Mouse (Mus musculus) hindbrain, embryonic 11.5 days (tissue): Measurements from ENCODE around the gene Rnf187. TPM values are rescaled to one million over a fixed set of nuclear protein-coding genes. Genes with fewer than 3 reads are reported as not detected.

Experiments
- ATAC-seq: fragments of 200-750 bp; cut with Nextera tagmentation; 2 replicates; pipeline ENCODE4 v1.8.0; 2017; ENCODE audit warnings: mild to moderate bottlenecking, moderate TSS enrichment, moderate library complexity; ENCODE audit not compliant: low FRiP score
- DNase-seq: peaks from one replicate; pipeline ENCODE4 v3.0.0-alpha.2; 2015; ENCODE audit warnings: low spot score
- H3K27ac ChIP-seq: fragments of 300-500 bp; sonication (generic); 2 replicates; pipeline ENCODE4 v1.5.1; 2014; ENCODE audit warnings: mild to moderate bottlenecking, low read depth, low read length
- H3K27me3 ChIP-seq: fragments of 300-500 bp; sonication (generic); 2 replicates; pipeline ENCODE4 v1.6.1; 2014; ENCODE audit warnings: mild to moderate bottlenecking, low read length, moderate library complexity, mixed read lengths; ENCODE audit not compliant: control insufficient read depth, insufficient read depth
- H3K36me3 ChIP-seq: fragments of 300-500 bp; sonication (generic); 2 replicates; pipeline ENCODE4 v1.6.1; 2014; ENCODE audit warnings: mild to moderate bottlenecking, low read length, moderate library complexity, mixed read lengths; ENCODE audit not compliant: control insufficient read depth, insufficient read depth
- H3K4me1 ChIP-seq: fragments of 300-500 bp; sonication (generic); replicated peaks from 2 replicates; pipeline ENCODE4 v1.6.1; 2014; ENCODE audit warnings: low read length, mixed read lengths; ENCODE audit not compliant: control insufficient read depth, insufficient read depth
- H3K4me2 ChIP-seq: fragments of 300-500 bp; sonication (generic); replicated peaks from 2 replicates; pipeline ENCODE4 v1.6.1; 2014; ENCODE audit warnings: mild to moderate bottlenecking, low read depth, low read length
- H3K4me3 ChIP-seq: fragments of 300-500 bp; sonication (generic); 2 replicates; pipeline ENCODE4 v1.5.1; 2014; ENCODE audit warnings: low read depth, low read length
- H3K9ac ChIP-seq: fragments of 300-500 bp; sonication (generic); 2 replicates; pipeline ENCODE4 v1.6.1; 2014; ENCODE audit warnings: low read depth, low read length
- H3K9me3 ChIP-seq: fragments of 300-500 bp; sonication (generic); 2 replicates; pipeline ENCODE4 v1.6.1; 2016; ENCODE audit warnings: low read length; ENCODE audit not compliant: control insufficient read depth
- WGBS: fragments of 180-500 bp; shearing (Covaris S2); extraction: QIAGEN DNeasy Blood & Tissue Kit; methylation state at CpG from one replicate; pipeline ENCODE4 v1.1.7; 2014; 5-methylcytosine and 5-hydroxymethylcytosine counted together
- polyA plus RNA-seq: library from polyadenylated mRNA; unstranded; fragments of >200 nt; fragmentation: Nextera tagmentation; extraction: Ambion mirVana; gene quantifications from 2 replicates; pipeline ENCODE4 v1.2.1, GENCODE M21; 2014

The Rnf187 gene
- polyA plus RNA-seq, 1 experiment from 2014 or later, result 395 TPM

GRCm38 (mm10) chr11:58927790-58928651, 10.7 kb downstream of the Rnf187 start:
- Histone ChIP-seq H3K4me3 (0 out of 2 replicates have a peak overlapping the region, but pooled peaks have one; percentile 6), H3K4me2 (no peak overlapping the region)

DNA sequence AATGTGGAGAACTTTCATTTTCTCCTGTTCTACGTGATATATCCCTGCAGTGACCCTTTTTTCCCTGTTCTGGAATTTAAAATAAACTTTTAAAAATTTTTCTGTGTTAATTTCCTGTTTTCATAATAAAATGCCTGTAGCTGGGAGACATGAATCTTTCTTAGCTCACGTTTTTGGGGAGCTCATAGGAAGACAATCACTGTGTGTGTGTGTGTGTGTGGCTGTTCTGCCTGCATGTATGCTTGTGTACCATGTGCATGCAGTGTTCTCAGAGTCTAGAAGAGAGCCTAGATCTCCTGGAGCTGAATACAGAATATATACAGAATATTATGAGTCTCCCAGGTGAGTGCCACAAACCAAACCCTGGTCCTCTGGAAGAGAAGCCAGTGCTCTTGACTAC, 11.7 kb downstream of the Rnf187 start:
- Histone ChIP-seq H3K27ac (no peak overlapping the region), H3K9me3 (no peaks in the 10 kb centered on the region), H3K36me3 (peaks cover 4% of the 10 kb centered on the region; the same call in 1 of the 2 replicates), H3K4me1 (no peaks in the 10 kb centered on the region), H3K9ac (no peak overlapping the region), H3K4me2 (no peak overlapping the region), H3K4me3 (no peak overlapping the region), H3K27me3 (no peaks in the 10 kb centered on the region)
- ATAC-seq (no peak), DNase-seq (no peak)
- WGBS, result 84% methylated on average over 2 of the region's 2 CpGs

More at GRCm38 (mm10) chr11:58927790-58928651, 10.7 kb downstream of the Rnf187 start:
- ATAC-seq (peak; percentile 56), DNase-seq (peak; percentile 84)
- WGBS, result 36% methylated on average over 20 of the region's 20 CpGs
- Histone ChIP-seq H3K9ac (0 out of 2 replicates have a peak overlapping the region, but pooled peaks have one; percentile 19), H3K4me1 (no peaks in the 10 kb centered on the region), H3K36me3 (peaks cover 4% of the 10 kb centered on the region), H3K27me3 (no peaks in the 10 kb centered on the region), H3K27ac (peak overlapping the region; percentile 30; the same call in 1 of the 2 replicates), H3K9me3 (no peaks in the 10 kb centered on the region)

- Histone ChIP-seq H3K4me2 (no peak overlapping the region), H3K4me3 (no peak overlapping the region), H3K9me3 (no peaks in the 10 kb centered on the region), H3K36me3 (peaks cover 2% of the 10 kb centered on the region; the same call in 1 of the 2 replicates), H3K9ac (no peak overlapping the region), H3K4me1 (no peaks in the 10 kb centered on the region), H3K27ac (no peak overlapping the region), H3K27me3 (no peaks in the 10 kb centered on the region)
- 92% methylated on average over 2 of the region's 3 CpGs for WGBS
- ATAC-seq, result no peak
- no peak for DNase-seq
Measured at GRCm38 (mm10) chr11:58926651-58927050, 12.1 kb downstream of the Rnf187 start.

DNA sequence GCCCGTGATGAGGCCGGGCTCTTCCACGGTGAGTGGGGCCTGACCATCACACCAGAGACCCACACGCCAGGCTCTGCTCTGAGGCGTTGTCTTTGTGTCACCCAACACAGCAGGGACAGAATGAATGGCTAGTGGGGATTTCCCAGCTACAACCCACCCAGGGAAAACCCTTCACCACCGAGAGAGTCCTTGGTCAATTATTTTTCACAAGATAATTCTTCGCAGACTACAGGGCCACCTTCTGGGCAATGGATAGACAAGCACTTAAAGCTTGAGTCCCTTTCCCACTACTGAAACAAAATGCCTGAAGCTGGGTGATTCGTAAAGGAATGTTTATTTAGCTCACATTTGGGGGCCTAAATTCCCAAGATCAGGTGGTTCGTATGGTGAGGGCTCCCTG, 16.3 kb downstream of the Rnf187 start:
- Histone ChIP-seq H3K9ac (no peak overlapping the region), H3K27me3 (no peaks in the 10 kb centered on the region)

DNA sequence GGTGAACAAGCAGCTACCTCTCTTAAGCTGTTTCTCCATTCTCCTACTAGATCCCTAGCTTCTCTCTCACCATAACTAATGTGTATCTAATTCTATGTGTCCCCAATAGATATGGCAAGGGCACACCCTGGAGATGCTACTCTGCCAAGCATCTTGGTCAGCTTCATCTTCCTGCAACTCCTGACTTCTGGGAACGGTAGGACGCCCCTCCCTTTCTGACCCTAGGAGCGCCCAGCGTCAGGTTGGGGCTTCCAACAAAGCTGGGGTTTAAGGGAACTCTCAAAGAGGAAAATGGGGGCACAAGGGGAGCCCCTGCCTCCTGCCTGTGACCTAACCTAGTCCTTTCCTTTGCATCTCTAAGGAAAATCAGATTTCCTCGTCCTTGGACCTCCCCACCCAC, 20.0 kb downstream of the Rnf187 start:
- H3K36me3 ChIP-seq, result no peaks in the 10 kb centered on the region
- no peak overlapping the region for H3K9ac ChIP-seq
- DNase-seq (no peak), ATAC-seq (no peak)
- no peaks in the 10 kb centered on the region for H3K4me1 ChIP-seq
- H3K27me3 ChIP-seq, result no peaks in the 10 kb centered on the region
- no peak overlapping the region for H3K4me2 ChIP-seq
- no peak overlapping the region for H3K27ac ChIP-seq
- H3K4me3 ChIP-seq, result no peak overlapping the region
- 79% methylated on average over 5 of the region's 5 CpGs for WGBS
- H3K9me3 ChIP-seq, result no peaks in the 10 kb centered on the region

More for the DNA sequence above, 16.3 kb downstream of the Rnf187 start:
- H3K36me3 ChIP-seq, result no peaks in the 10 kb centered on the region
- no peak overlapping the region for H3K4me2 ChIP-seq
- no peaks in the 10 kb centered on the region for H3K9me3 ChIP-seq
- no peaks in the 10 kb centered on the region for H3K4me1 ChIP-seq
- DNase-seq, result no peak
- H3K27ac ChIP-seq, result no peak overlapping the region
- WGBS, result 84% methylated on average over 9 of the region's 9 CpGs
- no peak for ATAC-seq
- H3K4me3 ChIP-seq, result no peak overlapping the region

GRCm38 (mm10) chr11:58917745-58918366, 20.9 kb downstream of the Rnf187 start, which contains the start of gene Btnl10:
TSS of gene Btnl10 (plus strand) at chr11:58917908.
- Histone ChIP-seq H3K9ac (no peak within 1 kb of the TSS), H3K36me3 (no peaks in the 10 kb centered on the region), H3K4me1 (no peaks in the 10 kb centered on the region), H3K4me3 (no peak within 1 kb of the TSS), H3K9me3 (no peaks in the 10 kb centered on the region), H3K4me2 (no peak within 1 kb of the TSS), H3K27ac (no peak within 1 kb of the TSS), H3K27me3 (no peaks in the 10 kb centered on the region)
- no peak for DNase-seq
- 87% methylated on average over 12 of the region's 12 CpGs for WGBS
- ATAC-seq, result no peak

DNA sequence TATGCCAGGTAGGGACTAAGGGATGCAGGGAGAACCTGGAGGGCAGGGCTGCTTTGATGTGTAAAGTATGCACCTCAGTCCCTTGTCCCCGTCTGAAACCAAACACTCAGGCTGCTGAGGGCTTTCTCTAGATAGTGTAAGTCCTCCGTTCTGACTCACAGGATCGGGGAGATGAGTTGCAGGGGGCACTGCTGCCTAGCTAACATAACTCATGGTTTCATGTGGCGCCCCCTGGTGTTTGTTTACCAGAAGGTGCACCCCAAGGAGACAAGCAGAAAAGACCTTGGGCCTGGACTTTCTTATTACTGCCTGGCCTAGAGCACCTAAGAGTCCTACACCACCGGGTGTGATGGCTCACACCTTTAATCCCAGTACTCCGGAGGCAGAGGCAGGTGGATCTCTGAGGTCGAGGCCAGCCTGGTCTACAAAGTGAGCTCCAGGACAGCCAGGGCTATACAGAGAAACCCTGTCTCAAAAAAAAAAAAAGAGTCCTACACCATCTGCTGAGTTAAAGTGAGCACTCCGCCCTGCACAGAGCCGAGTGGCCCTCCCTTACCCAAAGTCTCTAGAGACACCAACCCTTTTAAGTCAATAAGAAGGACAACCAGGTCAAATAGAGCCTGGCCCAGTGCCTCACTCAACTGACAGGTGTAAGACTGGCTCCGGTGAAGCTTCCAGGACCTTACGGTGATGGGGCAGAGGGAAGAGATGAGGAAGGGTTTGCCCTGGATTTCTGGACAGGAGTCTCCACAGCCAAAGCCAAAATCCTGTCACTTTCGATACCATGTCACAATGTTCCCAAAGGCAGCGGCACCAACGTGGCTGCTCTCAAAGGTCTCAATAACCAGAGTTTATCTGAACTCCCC, 21.6 kb downstream of the Rnf187 start:
- H3K27me3 ChIP-seq, result no peaks in the 10 kb centered on the region
- ATAC-seq (no peak), DNase-seq (peak; percentile 69)
- 59% methylated on average over 14 of the region's 14 CpGs for WGBS
- no peak overlapping the region for H3K9ac ChIP-seq
- no peaks in the 10 kb centered on the region for H3K4me1 ChIP-seq
- H3K4me2 ChIP-seq, result no peak overlapping the region
- no peaks in the 10 kb centered on the region for H3K36me3 ChIP-seq
- no peak overlapping the region for H3K27ac ChIP-seq
- no peaks in the 10 kb centered on the region for H3K9me3 ChIP-seq
- no peak overlapping the region for H3K4me3 ChIP-seq

DNA sequence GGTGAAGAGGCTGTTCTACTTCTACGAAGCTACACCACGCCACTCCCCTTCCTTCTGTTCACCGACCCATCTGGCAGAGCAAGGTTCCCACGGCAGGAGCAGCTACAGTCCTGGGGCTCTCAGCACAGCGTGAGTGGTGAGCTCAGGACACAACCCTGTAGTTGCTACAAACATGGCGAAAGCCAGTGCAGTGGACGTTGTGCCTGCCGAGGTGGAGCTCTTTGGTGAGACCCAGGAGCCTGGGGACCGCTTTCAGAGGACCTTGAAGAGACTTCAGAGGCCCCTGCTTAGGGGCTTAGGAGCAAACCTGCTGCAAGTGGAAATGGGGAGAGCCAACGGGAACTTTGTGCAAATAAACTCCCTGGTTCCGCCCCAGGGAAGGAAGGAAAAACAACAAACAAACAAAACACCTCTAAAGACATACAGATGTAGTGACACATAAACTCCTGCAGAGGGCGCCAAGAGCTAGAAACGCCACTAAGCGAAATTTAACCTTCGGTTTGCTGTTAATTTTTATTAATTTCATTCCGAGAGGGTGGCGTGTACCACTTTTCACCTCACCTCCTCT, 24.2 kb downstream of the Rnf187 start:
- no peaks in the 10 kb centered on the region for H3K4me1 ChIP-seq
- H3K9ac ChIP-seq, result peak overlapping the region; percentile 55
- H3K36me3 ChIP-seq, result no peaks in the 10 kb centered on the region
- no peak overlapping the region for H3K27ac ChIP-seq
- no peaks in the 10 kb centered on the region for H3K9me3 ChIP-seq
- ATAC-seq (no peak), DNase-seq (peak; percentile 71)
- WGBS, result 23% methylated on average over 17 of the region's 17 CpGs
- peak overlapping the region; percentile 21 for H3K4me3 ChIP-seq
- peak overlapping the region; percentile 40 for H3K4me2 ChIP-seq
- H3K27me3 ChIP-seq, result no peaks in the 10 kb centered on the region
